In the genomic region with DNA sequence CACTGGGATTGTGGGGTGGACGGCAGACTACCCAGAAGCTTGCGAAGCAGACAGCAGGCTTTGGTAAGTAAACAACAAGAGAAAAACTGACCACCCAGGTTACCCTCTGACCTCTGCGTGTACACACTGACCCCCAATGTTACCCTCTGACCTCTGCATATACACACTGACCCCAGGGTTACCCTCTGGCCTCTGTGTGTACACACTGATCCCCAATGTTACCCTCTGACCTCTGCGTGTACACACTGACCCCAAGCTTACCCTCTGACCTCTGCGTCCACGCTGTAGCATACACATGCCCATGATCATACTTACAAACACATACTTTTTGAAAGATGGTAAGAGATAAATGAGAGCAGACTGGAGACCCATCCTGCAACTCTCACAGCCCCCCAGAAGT, we compare ENCODE assay signal across 22 mouse cellular contexts.
DNase-seq lines count a peak whose midpoint lies in the region; ATAC-seq and TF ChIP-seq lines count a peak whose summit lies in the region.
"Had no signal": no experiment of that assay in that cellular context is flagged by ENCODE, and none has a peak within 500 bp of the region (broad histone marks: within the 10 kb centered on the region; RNA-seq: fewer than 3 reads in every experiment).

No protein-coding gene starts in this region.

- no peak overlapping the region for H3K4me3 ChIP-seq in liver, embryonic 13.5 days (replicated peaks)
- H3K4me3 ChIP-seq in liver, embryonic 11.5 days (ENCODE audit: low read depth, low read length): no peak overlapping the region
- H3K4me3 ChIP-seq in midbrain, embryonic 11.5 days (ENCODE audit: low read depth, low read length): no peak overlapping the region
- no peak overlapping the region for H3K4me3 ChIP-seq in midbrain, postnatal 0 days (ENCODE audit: low read depth, low read length)
- H3K4me3 ChIP-seq: embryonic facial prominence, embryonic 12.5 days; embryonic facial prominence, embryonic 15.5 days; forebrain, embryonic 12.5 days; hindbrain, embryonic 12.5 days had no signal

- ATAC-seq in liver, embryonic 13.5 days (ENCODE audit: low read depth): peak; percentile 63; the same call in 1 of the 2 replicates
- ATAC-seq in liver, embryonic 11.5 days (replicated peaks; ENCODE audit: low FRiP score): no peak; the same call in 1 of the 2 replicates
- 0 out of 2 replicates have a peak, but pooled peaks have one; percentile 26 for ATAC-seq in midbrain, embryonic 11.5 days (ENCODE audit: low FRiP score)
- no peak for ATAC-seq in midbrain, postnatal 0 days (ENCODE audit: low FRiP score)
- ATAC-seq: CD4-positive, CD25-positive, alpha-beta regulatory T cell, adult 4 months; forebrain, embryonic 16.5 days; hindbrain, embryonic 16.5 days had no signal

- no peak overlapping the region for H3K4me2 ChIP-seq in liver, embryonic 13.5 days
- H3K4me2 ChIP-seq in liver, embryonic 11.5 days: no peak overlapping the region
- H3K4me2 ChIP-seq in midbrain, embryonic 11.5 days: no peak overlapping the region
- H3K4me2 ChIP-seq in midbrain, postnatal 0 days (ENCODE audit: low read depth, low read length, poor library complexity, severe bottlenecking): no peak overlapping the region
- H3K4me2 ChIP-seq: embryonic facial prominence, embryonic 12.5 days; embryonic facial prominence, embryonic 15.5 days; forebrain, embryonic 12.5 days; heart, embryonic 11.5 days; hindbrain, embryonic 12.5 days had no signal

- H3K27ac ChIP-seq in liver, embryonic 13.5 days: no peak overlapping the region
- no peak overlapping the region for H3K27ac ChIP-seq in liver, embryonic 11.5 days (ENCODE audit: low read depth, low read length)
- H3K27ac ChIP-seq in midbrain, embryonic 11.5 days (ENCODE audit: low read depth, low read length): no peak overlapping the region
- no peak overlapping the region for H3K27ac ChIP-seq in midbrain, postnatal 0 days (ENCODE audit: low read depth, low read length)
- H3K27ac ChIP-seq: embryonic facial prominence, embryonic 12.5 days; embryonic facial prominence, embryonic 15.5 days; forebrain, embryonic 12.5 days; hindbrain, embryonic 12.5 days had no signal

- no peaks in the 10 kb centered on the region for H3K9me3 ChIP-seq in liver, embryonic 13.5 days (replicated peaks)
- H3K9me3 ChIP-seq in liver, embryonic 11.5 days (ENCODE audit: control insufficient read depth, low read length): no peaks in the 10 kb centered on the region
- no peaks in the 10 kb centered on the region for H3K9me3 ChIP-seq in midbrain, embryonic 11.5 days (ENCODE audit: control insufficient read depth, low read length)
- no peaks in the 10 kb centered on the region for H3K9me3 ChIP-seq in midbrain, postnatal 0 days (ENCODE audit: low read length)
- H3K9me3 ChIP-seq: embryonic facial prominence, embryonic 12.5 days; embryonic facial prominence, embryonic 15.5 days; forebrain, embryonic 12.5 days; hindbrain, embryonic 12.5 days had no signal

- no peaks in the 10 kb centered on the region for H3K36me3 ChIP-seq in liver, embryonic 13.5 days
- H3K36me3 ChIP-seq in liver, embryonic 11.5 days (ENCODE audit: control insufficient read depth, insufficient read depth, low read length): peaks cover 2% of the 10 kb centered on the region; the same call in 1 of the 2 replicates
- H3K36me3 ChIP-seq in midbrain, embryonic 11.5 days (ENCODE audit: control insufficient read depth, insufficient read depth, low read length): no peaks in the 10 kb centered on the region; the same call in 1 of the 2 replicates
- peaks cover 21% of the 10 kb centered on the region for H3K36me3 ChIP-seq in midbrain, postnatal 0 days (ENCODE audit: insufficient read depth, low read length)

- no peak for DNase-seq in liver, embryonic 13.5 days
- no peak for DNase-seq in liver, embryonic 11.5 days (ENCODE audit: low spot score)
- no peak for DNase-seq in midbrain, embryonic 11.5 days (ENCODE audit: low spot score, missing footprints)
- no peak for DNase-seq in midbrain, postnatal 0 days (ENCODE audit: low spot score)
- peak; percentile 46 for DNase-seq in yolk sac, embryonic 10.5 days (ENCODE audit: low spot score)
- no peak for DNase-seq in thymus, adult 18-20 months
- DNase-seq: adrenal gland, adult 2 months; adrenal gland, postnatal 14 days; cerebellum, adult 11 months; cerebellum, adult 2 months; cerebellum, adult 9-11 months; cerebellum, postnatal 25 days; gastrocnemius, postnatal 10 days; heart, adult 11 months had no signal

- WGBS in liver, embryonic 13.5 days (ENCODE audit: insufficient replicate concordance): 72% methylated on average over 6 of the region's 6 CpGs
- 85% methylated on average over 6 of the region's 6 CpGs for WGBS in liver, embryonic 11.5 days
- 75% methylated on average over 6 of the region's 6 CpGs for WGBS in midbrain, embryonic 11.5 days
- 78% methylated on average over 6 of the region's 6 CpGs for WGBS in midbrain, postnatal 0 days

- TF ChIP-seq CTCF in midbrain, postnatal 0 days (IDR thresholded peaks at IDR 0.05): no peak

- H3K27me3 ChIP-seq in liver, embryonic 13.5 days: no peaks in the 10 kb centered on the region
- H3K27me3 ChIP-seq in liver, embryonic 11.5 days (replicated peaks; ENCODE audit: control insufficient read depth, insufficient read depth, low read length): no peaks in the 10 kb centered on the region
- no peaks in the 10 kb centered on the region for H3K27me3 ChIP-seq in midbrain, embryonic 11.5 days (ENCODE audit: control insufficient read depth, insufficient read depth, low read length)
- H3K27me3 ChIP-seq in midbrain, postnatal 0 days (ENCODE audit: insufficient read depth, low read length): no peaks in the 10 kb centered on the region
- H3K27me3 ChIP-seq: embryonic facial prominence, embryonic 12.5 days; embryonic facial prominence, embryonic 15.5 days; forebrain, embryonic 12.5 days; hindbrain, embryonic 12.5 days had no signal

- peaks cover 8% of the 10 kb centered on the region; the same call in 1 of the 2 replicates for H3K4me1 ChIP-seq in liver, embryonic 13.5 days (replicated peaks)
- no peaks in the 10 kb centered on the region for H3K4me1 ChIP-seq in liver, embryonic 11.5 days (replicated peaks; ENCODE audit: control insufficient read depth, insufficient read depth, low read length)
- no peaks in the 10 kb centered on the region for H3K4me1 ChIP-seq in midbrain, embryonic 11.5 days (ENCODE audit: control insufficient read depth, insufficient read depth, low read length)
- H3K4me1 ChIP-seq in midbrain, postnatal 0 days (ENCODE audit: insufficient read depth, low read length): no peaks in the 10 kb centered on the region
- H3K4me1 ChIP-seq: embryonic facial prominence, embryonic 12.5 days; embryonic facial prominence, embryonic 15.5 days; hindbrain, embryonic 12.5 days had no signal

- H3K9ac ChIP-seq in liver, embryonic 13.5 days: no peak overlapping the region
- no peak overlapping the region for H3K9ac ChIP-seq in liver, embryonic 11.5 days (ENCODE audit: low read depth, low read length)
- no peak overlapping the region for H3K9ac ChIP-seq in midbrain, embryonic 11.5 days (ENCODE audit: low read length)
- no peak overlapping the region for H3K9ac ChIP-seq in midbrain, postnatal 0 days (replicated peaks; ENCODE audit: low read length, poor library complexity, severe bottlenecking)
- H3K9ac ChIP-seq: embryonic facial prominence, embryonic 12.5 days; embryonic facial prominence, embryonic 15.5 days; forebrain, embryonic 12.5 days; hindbrain, embryonic 12.5 days had no signal

Comparison
In these comparisons a context has a peak if more than half of its experiments do, and no peak if none do; other contexts are left out.
1. ATAC-seq: peak in liver, embryonic 13.5 days (single experiment) and midbrain, embryonic 11.5 days (single experiment); none in liver, embryonic 11.5 days (single experiment) and midbrain, postnatal 0 days (single experiment).